Mouse (Mus musculus): ENCODE measurements around the gene Cnga2. TPM values are rescaled to one million over a fixed set of nuclear protein-coding genes. Genes with fewer than 3 reads are reported as not detected.

Cnga2 gene
- 0.08 TPM in 1 of 2 replicates, not detected in the other for polyA plus RNA-seq (2012; rRNA removed)

DNA sequence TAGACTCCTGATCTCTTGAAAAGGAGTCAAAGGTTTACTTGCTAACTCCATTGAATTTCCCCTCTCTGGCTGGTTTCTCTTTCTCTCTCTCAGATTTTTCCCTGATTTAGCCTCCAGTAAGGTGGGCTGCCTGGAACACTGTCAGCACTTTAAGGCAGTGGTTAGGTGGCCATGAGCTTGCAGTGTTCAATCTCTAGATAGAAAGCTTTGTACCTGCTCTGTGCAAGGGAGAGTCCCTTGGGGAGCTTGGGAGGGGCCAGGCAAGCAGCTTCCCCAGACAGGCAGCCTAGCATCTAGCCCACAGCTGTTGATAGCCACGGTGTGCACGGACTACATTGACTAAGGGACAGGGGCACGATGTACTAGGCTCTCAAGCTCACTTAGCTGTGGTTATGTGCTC lies at the start of gene Cnga2:
Gene Cnga2, plus strand, starts transcription at position 301 of the 400 bp plus-strand sequence.
- Histone ChIP-seq H3K4me3 (ENCODE audit: extremely low read depth, insufficient read depth, insufficient read length) (no peak within 1 kb of the TSS), H3K27me3 (ENCODE audit: control insufficient read depth, insufficient read depth, low read length) (no peaks in the 10 kb centered on the region), H3K36me3 (ENCODE audit: control insufficient read depth, insufficient read depth, low read length) (no peaks in the 10 kb centered on the region), H3K4me1 (ENCODE audit: control insufficient read depth, insufficient read depth, insufficient read length) (no peaks in the 10 kb centered on the region), H3K27ac (ENCODE audit: insufficient read depth, low read length) (no peak within 1 kb of the TSS)
- no peak for DNase-seq (ENCODE audit: low read depth in 1 of 2, low spot score in 2 of 2)
- WGBS: 73% methylated on average over 3 of the region's 3 CpGs
- no peak for TF ChIP-seq POLR2A (IDR thresholded peaks at IDR 0.05; ENCODE audit: low read depth, low read length)
- TF ChIP-seq CTCF (IDR thresholded peaks at IDR 0.05; ENCODE audit: extremely low read depth, insufficient read depth, insufficient read length, insufficient replicate concordance): no peak

DNA sequence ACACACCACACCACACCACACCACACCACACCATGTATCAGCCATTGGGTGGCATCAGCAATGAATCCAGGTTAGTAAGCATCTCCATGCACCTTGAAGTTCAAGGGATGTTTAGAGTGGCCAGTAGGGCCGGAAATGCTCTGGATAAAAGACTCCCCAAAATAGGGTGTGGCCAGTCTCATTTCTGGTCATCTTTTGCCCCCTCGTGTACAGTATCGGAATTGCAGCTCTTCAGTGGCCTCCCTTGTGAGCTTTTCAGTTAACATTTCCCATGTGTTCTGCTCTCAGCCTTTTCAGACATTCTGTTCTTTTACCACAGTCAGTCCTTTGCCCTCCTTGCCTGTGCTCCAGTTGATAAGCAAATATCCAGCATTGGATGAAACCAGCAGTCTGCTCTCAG lies 45.0 kb upstream of the Cnga2 start:
- TF ChIP-seq POLR2A (IDR thresholded peaks at IDR 0.05; ENCODE audit: low read depth, low read length) (no peak), CTCF (IDR thresholded peaks at IDR 0.05; ENCODE audit: extremely low read depth, insufficient read depth, insufficient read length, insufficient replicate concordance) (no peak)
- H3K27me3 ChIP-seq (ENCODE audit: control insufficient read depth, insufficient read depth, low read length): no peaks in the 10 kb centered on the region
- H3K36me3 ChIP-seq (ENCODE audit: control insufficient read depth, insufficient read depth, low read length): no peaks in the 10 kb centered on the region
- H3K4me1 ChIP-seq (ENCODE audit: control insufficient read depth, insufficient read depth, insufficient read length): no peaks in the 10 kb centered on the region
- no peak overlapping the region for H3K4me3 ChIP-seq (ENCODE audit: extremely low read depth, insufficient read depth, insufficient read length)
- H3K27ac ChIP-seq (ENCODE audit: insufficient read depth, low read length): no peak overlapping the region
- DNase-seq (ENCODE audit: low read depth in 1 of 2, low spot score in 2 of 2): no peak
- 19% methylated on average over 3 of the region's 3 CpGs for WGBS

DNA sequence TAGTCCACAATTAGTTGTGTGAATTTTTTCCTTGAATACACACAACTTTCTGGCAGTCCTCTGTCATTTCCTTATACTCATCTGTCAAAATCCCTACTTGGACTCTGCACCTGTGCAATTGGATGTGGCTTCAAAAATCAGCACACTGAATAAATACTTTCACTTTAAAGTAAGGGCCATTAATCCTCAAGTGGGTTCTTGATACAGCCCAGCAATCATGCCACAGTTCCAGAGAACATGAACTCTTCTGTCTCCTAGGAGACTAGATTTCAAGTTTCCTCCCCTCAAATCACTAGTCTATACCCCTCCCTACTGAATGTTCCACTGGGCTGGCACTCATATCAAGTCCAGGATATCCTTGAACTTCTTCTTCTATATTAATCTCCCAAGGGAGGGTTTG lies 33.3 kb upstream of the Cnga2 start:
- Histone ChIP-seq H3K4me1 (ENCODE audit: control insufficient read depth, insufficient read depth, insufficient read length) (no peaks in the 10 kb centered on the region; the same call in 1 of the 2 replicates), H3K27ac (ENCODE audit: insufficient read depth, low read length) (no peak overlapping the region), H3K4me3 (ENCODE audit: extremely low read depth, insufficient read depth, insufficient read length) (no peak overlapping the region), H3K27me3 (ENCODE audit: control insufficient read depth, insufficient read depth, low read length) (no peaks in the 10 kb centered on the region), H3K36me3 (ENCODE audit: control insufficient read depth, insufficient read depth, low read length) (no peaks in the 10 kb centered on the region)
- no peak for TF ChIP-seq POLR2A (IDR thresholded peaks at IDR 0.05; ENCODE audit: low read depth, low read length)
- TF ChIP-seq CTCF (IDR thresholded peaks at IDR 0.05; ENCODE audit: extremely low read depth, insufficient read depth, insufficient read length, insufficient replicate concordance): no peak
- no peak for DNase-seq (ENCODE audit: low read depth in 1 of 2, low spot score in 2 of 2)

DNA sequence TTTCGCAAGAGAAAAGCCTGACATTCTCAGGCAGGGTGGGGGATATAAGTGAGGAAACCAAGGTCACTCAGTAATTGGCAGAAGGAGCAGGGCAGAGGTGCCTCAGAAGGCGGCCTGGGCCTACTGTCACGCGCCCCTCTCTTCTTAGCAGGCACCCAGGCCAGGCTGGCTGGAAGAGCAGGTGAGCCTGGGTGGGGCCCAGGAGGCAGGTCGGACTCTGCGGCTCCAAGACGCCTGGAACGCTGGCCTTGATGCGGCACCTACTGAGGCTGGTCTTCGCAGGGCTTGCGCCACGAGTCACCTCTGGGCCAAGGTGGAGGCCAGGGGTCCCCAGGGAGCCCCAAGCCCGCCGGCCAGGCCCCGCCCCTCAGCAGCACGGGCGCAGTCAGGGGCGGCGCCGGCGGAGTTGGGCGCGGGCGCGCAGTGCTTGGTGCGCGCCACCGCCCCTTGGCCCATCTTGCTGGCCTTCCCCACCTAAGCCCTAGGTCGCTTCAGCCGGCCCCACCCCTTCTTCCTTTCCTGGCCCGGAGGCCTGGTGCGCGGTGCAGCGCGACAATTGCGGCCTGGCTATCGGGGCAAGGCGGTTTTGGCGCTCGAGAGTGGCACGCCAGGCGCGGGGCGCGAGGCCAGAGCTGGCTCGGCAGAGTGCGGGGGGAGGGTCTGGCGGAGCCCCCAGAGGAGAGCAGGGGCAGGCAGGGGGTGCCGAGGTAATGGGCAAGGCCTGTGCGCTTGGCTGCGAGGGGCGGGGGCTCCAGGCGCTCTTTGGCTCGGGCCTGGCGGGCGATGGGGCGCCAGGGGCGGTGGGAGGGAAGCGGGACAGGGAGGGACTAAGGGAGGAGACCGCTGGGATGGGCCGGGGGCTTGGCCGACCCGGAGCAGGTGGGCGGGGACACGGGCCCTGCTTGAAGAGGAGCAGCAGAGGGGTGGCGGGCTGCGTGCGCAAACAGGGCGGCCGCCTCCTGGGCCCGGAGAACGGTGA lies 29.3 kb upstream of the Cnga2 start, which contains the start of gene Prrg3:
Gene Prrg3, plus strand, starts transcription at position 552 of the 979 bp plus-strand sequence.
- Histone ChIP-seq H3K36me3 (ENCODE audit: control insufficient read depth, insufficient read depth, low read length) (no peaks in the 10 kb centered on the region), H3K27ac (ENCODE audit: insufficient read depth, low read length) (no peak within 1 kb of the TSS), H3K27me3 (ENCODE audit: control insufficient read depth, insufficient read depth, low read length) (no peaks in the 10 kb centered on the region), H3K4me3 (ENCODE audit: extremely low read depth, insufficient read depth, insufficient read length) (peak within 1 kb of the TSS; percentile 8; the same call in 1 of the 2 replicates), H3K4me1 (ENCODE audit: control insufficient read depth, insufficient read depth, insufficient read length) (no peaks in the 10 kb centered on the region; the same call in 1 of the 2 replicates)
- no peak for DNase-seq (ENCODE audit: low read depth in 1 of 2, low spot score in 2 of 2)
- 29% methylated on average over 57 of the region's 72 CpGs for WGBS
- TF ChIP-seq CTCF (IDR thresholded peaks at IDR 0.05; ENCODE audit: extremely low read depth, insufficient read depth, insufficient read length, insufficient replicate concordance) (no peak), POLR2A (IDR thresholded peaks at IDR 0.05; ENCODE audit: low read depth, low read length) (no peak)

DNA sequence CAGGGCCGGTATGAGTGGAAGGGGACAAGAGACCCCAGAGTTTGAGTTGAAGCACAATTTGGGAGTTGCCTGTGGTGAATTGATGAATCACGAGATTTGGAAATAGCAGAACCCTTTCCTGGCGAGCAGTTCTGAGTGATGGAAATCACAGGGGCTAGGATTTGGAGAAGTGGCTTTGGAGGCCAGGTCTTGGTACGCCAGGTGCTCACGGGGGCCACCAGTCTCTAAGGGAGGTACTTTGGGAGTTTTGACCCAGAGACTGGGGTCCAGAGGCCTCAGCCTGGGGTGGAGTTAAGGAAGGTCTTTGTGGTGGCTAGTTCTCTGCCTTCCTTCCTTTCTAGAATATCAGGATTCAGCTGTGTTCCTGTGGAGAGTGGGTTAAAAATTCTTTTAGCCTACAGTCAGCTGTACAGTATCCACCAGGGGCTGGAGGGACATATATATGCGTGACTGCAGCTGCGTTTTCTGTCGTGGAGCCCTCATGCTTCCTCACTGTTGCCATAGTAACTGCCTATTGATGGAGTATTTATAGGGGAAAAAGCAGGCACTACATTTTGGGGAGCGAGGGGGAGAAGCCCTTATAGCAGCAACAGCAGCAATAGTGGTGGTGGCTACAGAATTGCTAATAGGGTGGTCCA lies 28.3 kb upstream of the Cnga2 start:
- Histone ChIP-seq H3K4me1 (ENCODE audit: control insufficient read depth, insufficient read depth, insufficient read length) (no peaks in the 10 kb centered on the region; the same call in 1 of the 2 replicates), H3K27me3 (ENCODE audit: control insufficient read depth, insufficient read depth, low read length) (no peaks in the 10 kb centered on the region), H3K27ac (ENCODE audit: insufficient read depth, low read length) (no peak overlapping the region), H3K4me3 (ENCODE audit: extremely low read depth, insufficient read depth, insufficient read length) (no peak overlapping the region), H3K36me3 (ENCODE audit: control insufficient read depth, insufficient read depth, low read length) (no peaks in the 10 kb centered on the region)
- TF ChIP-seq POLR2A (IDR thresholded peaks at IDR 0.05; ENCODE audit: low read depth, low read length) (no peak), CTCF (IDR thresholded peaks at IDR 0.05; ENCODE audit: extremely low read depth, insufficient read depth, insufficient read length, insufficient replicate concordance) (no peak)
- DNase-seq (ENCODE audit: low read depth in 1 of 2, low spot score in 2 of 2): no peak
- 47% methylated on average over 9 of the region's 9 CpGs for WGBS

DNA sequence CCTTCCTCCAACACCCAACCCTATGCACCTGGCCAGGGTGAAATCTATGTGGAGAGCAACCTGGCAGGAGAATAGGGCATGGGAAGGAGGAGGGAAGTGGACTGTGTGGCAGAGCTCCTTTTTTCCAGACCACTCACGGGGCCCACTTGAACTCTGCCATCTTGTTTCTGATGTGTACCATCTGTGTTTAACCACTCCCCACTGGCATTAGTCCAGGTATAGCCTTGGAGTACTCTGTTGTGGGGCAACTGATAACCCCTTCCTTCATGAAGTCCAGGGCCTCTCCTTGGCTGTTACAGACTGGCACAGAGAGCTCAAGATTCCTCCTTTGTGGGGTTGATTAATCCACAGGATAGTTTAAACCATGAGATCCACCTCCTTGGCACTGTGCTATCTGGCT lies 23.4 kb upstream of the Cnga2 start:
- WGBS: 94% methylated on average over 1 of the region's 1 CpGs
- Histone ChIP-seq H3K27ac (ENCODE audit: insufficient read depth, low read length) (no peak overlapping the region), H3K4me3 (ENCODE audit: extremely low read depth, insufficient read depth, insufficient read length) (no peak overlapping the region), H3K4me1 (ENCODE audit: control insufficient read depth, insufficient read depth, insufficient read length) (no peaks in the 10 kb centered on the region), H3K36me3 (ENCODE audit: control insufficient read depth, insufficient read depth, low read length) (no peaks in the 10 kb centered on the region), H3K27me3 (ENCODE audit: control insufficient read depth, insufficient read depth, low read length) (no peaks in the 10 kb centered on the region)
- no peak for DNase-seq (ENCODE audit: low read depth in 1 of 2, low spot score in 2 of 2)
- no peak for TF ChIP-seq CTCF (IDR thresholded peaks at IDR 0.05; ENCODE audit: extremely low read depth, insufficient read depth, insufficient read length, insufficient replicate concordance)
- no peak for TF ChIP-seq POLR2A (IDR thresholded peaks at IDR 0.05; ENCODE audit: low read depth, low read length)

All from spleen, adult 2 months (tissue).